Mouse (Mus musculus) cortical plate, adult 2 months (tissue): ENCODE measurements around the gene Eaf1.

Experiments used
- CTCF ChIP-seq: fragments of 200-500 bp; IDR thresholded peaks from 2 replicates; pipeline ENCODE4 v1.5.1; 2011; ENCODE audit warnings: mild to moderate bottlenecking, control low read depth, low read length; ENCODE audit not compliant: insufficient read depth; ENCODE audit errors: extremely low read depth
- POLR2A ChIP-seq: fragments of 200-500 bp; IDR thresholded peaks from 2 replicates; pipeline ENCODE4 v1.6.1; 2011; ENCODE audit warnings: mild to moderate bottlenecking, low read length, control low read depth; ENCODE audit not compliant: insufficient read depth; ENCODE audit errors: extremely low read depth

DNA sequence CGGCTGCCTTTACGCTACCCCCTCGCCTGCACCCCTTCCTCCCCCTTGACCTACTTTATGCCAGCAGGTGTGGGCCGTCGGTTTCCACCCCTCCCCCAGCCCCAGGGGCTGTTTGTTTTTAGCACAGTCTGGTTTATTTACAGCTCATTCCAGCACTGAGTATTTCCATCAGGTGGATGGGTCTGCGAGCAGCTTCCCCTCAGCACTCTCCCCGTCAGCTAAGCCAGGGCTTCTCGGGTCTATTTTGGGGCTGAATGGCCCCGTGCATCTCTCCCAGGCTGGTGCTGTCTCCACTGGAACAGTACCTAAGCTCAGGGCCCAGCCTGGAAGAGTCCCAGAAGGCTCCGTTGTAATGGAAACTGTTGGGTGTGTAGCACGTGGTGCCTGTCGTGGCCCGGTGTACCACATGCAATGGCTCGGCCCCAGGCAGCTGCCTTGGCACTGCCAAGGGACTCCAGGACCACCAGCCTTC lies 61.8 kb downstream of the Eaf1 start:
- TF ChIP-seq POLR2A (no peak), CTCF (no peak)
